Mouse (Mus musculus) stomach, postnatal 0 days (tissue): Measurements from ENCODE around the gene Narfl.

Experiments
- CTCF ChIP-seq: IDR thresholded peaks from 2 replicates; pipeline ENCODE4 v1.5.1; 2016; ENCODE audit warnings: antibody characterized with exemption, low read depth, mild to moderate bottlenecking, moderate library complexity
- EP300 ChIP-seq: optimal IDR thresholded peaks from 2 replicates; pipeline ENCODE3; 2016; ENCODE audit warnings: antibody characterized with exemption

- no peak for TF ChIP-seq CTCF
- no peak for TF ChIP-seq EP300
These were observed 17.8 kb downstream of the Narfl start for GRCm38 (mm10) chr17:25791320-25791842.
